Mouse (Mus musculus) liver, embryonic 11.5 days (tissue): ENCODE measurements around the gene Dnajc4. TPM values are rescaled to one million over a fixed set of nuclear protein-coding genes. Genes with fewer than 3 reads are reported as not detected.

Experiments used
- ATAC-seq: fragments of 200-750 bp; cut with Nextera tagmentation; replicated peaks from 2 replicates; pipeline ENCODE4 v1.8.0; 2017; ENCODE audit warnings: moderate number of reproducible peaks, mild to moderate bottlenecking, moderate TSS enrichment, moderate library complexity; ENCODE audit not compliant: low FRiP score
- DNase-seq: peaks from one replicate; pipeline ENCODE4 v3.0.0-alpha.2; 2017; ENCODE audit warnings: low spot score
- H3K27ac ChIP-seq: fragments of 300-500 bp; sonication (generic); 2 replicates; pipeline ENCODE4 v1.5.1; 2014; ENCODE audit warnings: mild to moderate bottlenecking, low read depth, low read length, control low read depth
- H3K27me3 ChIP-seq: fragments of 300-500 bp; sonication (generic); replicated peaks from 2 replicates; pipeline ENCODE4 v1.6.1; 2014; ENCODE audit warnings: low read length, mixed read lengths; ENCODE audit not compliant: control insufficient read depth, insufficient read depth
- H3K36me3 ChIP-seq: fragments of 300-500 bp; sonication (generic); 2 replicates; pipeline ENCODE4 v1.6.1; 2014; ENCODE audit warnings: mild to moderate bottlenecking, low read length, moderate library complexity, mixed read lengths; ENCODE audit not compliant: control insufficient read depth, insufficient read depth
- H3K4me1 ChIP-seq: fragments of 300-500 bp; sonication (generic); replicated peaks from 2 replicates; pipeline ENCODE4 v1.6.1; 2014; ENCODE audit warnings: low read length, mixed read lengths; ENCODE audit not compliant: control insufficient read depth, insufficient read depth
- H3K4me2 ChIP-seq: fragments of 300-500 bp; sonication (generic); 2 replicates; pipeline ENCODE4 v1.6.1; 2014; ENCODE audit warnings: mild to moderate bottlenecking, control low read depth, moderate library complexity
- H3K4me3 ChIP-seq: fragments of 300-500 bp; sonication (generic); 2 replicates; pipeline ENCODE4 v1.5.1; 2014; ENCODE audit warnings: low read depth, low read length, control low read depth
- H3K9ac ChIP-seq: fragments of 300-500 bp; sonication (generic); 2 replicates; pipeline ENCODE4 v1.6.1; 2014; ENCODE audit warnings: low read depth, low read length, control low read depth
- H3K9me3 ChIP-seq: fragments of 300-500 bp; sonication (generic); 2 replicates; pipeline ENCODE4 v1.6.1; 2016; ENCODE audit warnings: low read length, inconsistent platforms, mixed read lengths; ENCODE audit not compliant: control insufficient read depth
- WGBS: fragments of 180-500 bp; shearing (Covaris S2); extraction: QIAGEN DNeasy Blood & Tissue Kit; methylation state at CpG from one replicate; pipeline ENCODE4 v1.1.7; 2014; 5-methylcytosine and 5-hydroxymethylcytosine counted together
- polyA plus RNA-seq: library from polyadenylated mRNA; unstranded; fragments of >200 nt; fragmentation: Nextera tagmentation; extraction: Ambion mirVana; gene quantifications from 2 replicates; pipeline ENCODE4 v1.2.1, GENCODE M21; 2014

The Dnajc4 gene
- polyA plus RNA-seq, 1 experiment from 2014 or later, result 14.7 TPM

DNA sequence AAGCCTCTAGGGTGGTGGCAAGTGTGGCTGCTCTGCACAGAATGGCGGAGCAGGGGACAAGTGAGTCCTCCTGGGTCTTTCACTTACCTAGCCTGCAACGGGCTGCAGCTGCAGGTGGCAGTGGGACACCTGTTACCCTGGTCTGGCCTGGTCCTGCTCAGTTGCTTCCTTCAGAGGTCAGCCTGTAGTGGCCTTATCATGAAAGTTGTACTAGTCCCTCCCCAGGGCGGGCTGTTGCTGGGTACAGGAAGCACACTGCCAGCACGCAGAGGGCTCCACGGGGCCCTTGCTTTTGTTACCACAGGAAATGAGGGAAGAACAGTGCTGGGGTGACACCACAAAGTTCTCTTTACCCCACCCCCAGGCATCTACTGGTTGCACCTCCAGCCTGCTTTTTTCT lies 26.8 kb upstream of the Dnajc4 start, which contains the start of gene Fermt3:
TSS of gene Fermt3 (minus strand) at position 279 of the 400 bp plus-strand sequence.
- H3K9me3 ChIP-seq, result no peaks in the 10 kb centered on the region
- peak within 1 kb of the TSS; percentile 61 for H3K4me3 ChIP-seq
- peaks cover 41% of the 10 kb centered on the region for H3K36me3 ChIP-seq
- no peaks in the 10 kb centered on the region for H3K27me3 ChIP-seq
- peak within 1 kb of the TSS; percentile 75 for H3K4me2 ChIP-seq
- ATAC-seq, result peak; percentile 77
- peak; percentile 71 for DNase-seq
- WGBS, result 28% methylated on average over 5 of the region's 5 CpGs
- peaks cover 20% of the 10 kb centered on the region for H3K4me1 ChIP-seq
- H3K9ac ChIP-seq, result peak within 1 kb of the TSS; percentile 81
- peak within 1 kb of the TSS; percentile 88 for H3K27ac ChIP-seq

GRCm38 (mm10) chr19:7018546-7018945 lies 26.2 kb upstream of the Dnajc4 start:
- no peaks in the 10 kb centered on the region for H3K9me3 ChIP-seq
- peak overlapping the region; percentile 75 for H3K4me2 ChIP-seq
- peak overlapping the region; percentile 88 for H3K27ac ChIP-seq
- DNase-seq, result no peak
- peak overlapping the region; percentile 81 for H3K9ac ChIP-seq
- ATAC-seq, result no peak
- H3K27me3 ChIP-seq, result no peaks in the 10 kb centered on the region
- H3K4me3 ChIP-seq, result peak overlapping the region; percentile 61
- peaks cover 20% of the 10 kb centered on the region for H3K4me1 ChIP-seq
- WGBS, result 42% methylated on average over 11 of the region's 11 CpGs
- H3K36me3 ChIP-seq, result peaks cover 45% of the 10 kb centered on the region

DNA sequence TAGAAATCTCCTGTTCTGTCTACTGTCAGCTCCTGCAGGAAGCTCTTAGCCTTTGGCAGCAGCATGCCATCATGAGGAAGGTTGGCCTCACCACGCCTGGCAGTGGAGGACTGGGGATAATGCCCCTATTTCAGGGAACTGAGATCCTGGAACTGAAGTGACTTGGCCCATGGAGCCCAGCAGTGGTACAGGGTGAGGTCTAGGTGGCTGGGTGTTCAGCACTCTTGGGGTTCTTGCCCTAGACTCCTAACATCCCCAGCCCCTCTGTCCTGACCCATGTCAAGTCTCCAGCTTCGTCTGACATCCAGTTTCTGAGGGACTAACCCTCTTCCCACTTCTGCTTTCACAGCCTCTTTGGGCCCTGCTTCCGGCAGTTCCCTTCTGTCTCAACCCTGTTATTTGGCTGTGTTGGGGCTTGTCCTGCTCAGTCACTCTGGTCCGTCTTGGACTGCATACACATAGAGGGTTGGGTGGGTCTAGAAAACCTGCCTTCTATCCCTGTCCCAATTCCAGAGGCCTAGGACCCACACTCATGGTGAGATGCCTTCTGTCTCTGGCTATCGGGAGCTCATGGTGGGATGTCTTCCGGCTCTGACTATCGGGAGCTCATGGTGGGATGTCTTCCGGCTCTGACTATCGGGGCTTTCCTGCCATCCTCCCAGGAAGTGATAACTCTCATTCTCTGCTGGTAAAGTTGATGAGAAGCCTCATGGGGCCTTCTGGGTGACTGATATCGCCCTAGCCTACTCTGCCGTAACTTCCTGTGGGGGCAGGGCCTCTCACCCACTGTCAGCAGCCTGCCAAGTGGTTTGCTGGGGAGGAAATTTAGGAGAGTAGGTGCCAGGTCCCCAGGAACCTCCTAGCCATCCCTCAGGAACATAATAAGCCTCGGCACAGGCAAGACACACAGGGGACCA lies 25.4 kb upstream of the Dnajc4 start:
- H3K9ac ChIP-seq, result peak overlapping the region; percentile 81

DNA sequence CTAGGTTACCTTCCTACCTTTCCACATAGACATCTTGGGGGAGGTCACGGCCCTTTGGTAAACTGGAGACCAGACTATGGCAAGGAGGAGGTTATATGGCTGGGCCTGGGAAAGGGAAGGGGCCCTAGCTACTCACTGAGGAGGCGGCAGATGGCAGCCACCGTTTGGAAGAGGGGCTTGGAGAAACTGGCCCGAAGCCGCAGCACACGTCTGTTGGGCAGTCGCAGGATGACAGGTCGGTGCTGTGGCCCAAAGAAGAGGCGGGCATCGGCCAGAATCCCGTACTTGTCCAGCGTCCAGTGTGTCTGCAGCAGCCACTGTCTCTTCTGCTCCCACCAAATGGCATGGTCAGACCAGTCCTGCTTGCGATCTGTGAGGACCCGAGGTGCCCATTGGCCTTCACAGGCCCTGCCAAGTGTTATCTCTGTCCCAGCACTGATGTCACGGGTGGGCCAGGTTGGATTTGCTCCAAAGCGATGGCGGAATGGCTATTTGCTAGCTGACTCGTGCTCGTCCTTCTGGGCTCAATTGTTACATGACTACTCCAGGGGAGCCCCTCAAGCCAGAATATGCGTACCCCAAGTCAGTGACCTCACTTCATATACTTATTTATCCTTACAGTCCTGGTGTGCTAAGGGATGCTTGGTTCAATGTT lies 22.2 kb upstream of the Dnajc4 start:
- ATAC-seq, result no peak
- H3K4me2 ChIP-seq, result no peak overlapping the region
- no peak overlapping the region for H3K4me3 ChIP-seq
- no peaks in the 10 kb centered on the region for H3K27me3 ChIP-seq
- peaks cover 16% of the 10 kb centered on the region for H3K36me3 ChIP-seq
- no peak overlapping the region for H3K27ac ChIP-seq
- WGBS, result 91% methylated on average over 20 of the region's 20 CpGs
- H3K9me3 ChIP-seq, result no peaks in the 10 kb centered on the region
- DNase-seq, result no peak
- H3K9ac ChIP-seq, result no peak overlapping the region
- H3K4me1 ChIP-seq, result peaks cover 11% of the 10 kb centered on the region

More for the DNA sequence above, 25.4 kb upstream of the Dnajc4 start:
- Histone ChIP-seq H3K4me3 (peak overlapping the region; percentile 61), H3K4me1 (peaks cover 20% of the 10 kb centered on the region), H3K9me3 (no peaks in the 10 kb centered on the region), H3K27me3 (no peaks in the 10 kb centered on the region), H3K4me2 (peak overlapping the region; percentile 75), H3K27ac (peak overlapping the region; percentile 88), H3K36me3 (peaks cover 39% of the 10 kb centered on the region)
- ATAC-seq (peak; percentile 88), DNase-seq (peak; percentile 66)
- 42% methylated on average over 12 of the region's 12 CpGs for WGBS

DNA sequence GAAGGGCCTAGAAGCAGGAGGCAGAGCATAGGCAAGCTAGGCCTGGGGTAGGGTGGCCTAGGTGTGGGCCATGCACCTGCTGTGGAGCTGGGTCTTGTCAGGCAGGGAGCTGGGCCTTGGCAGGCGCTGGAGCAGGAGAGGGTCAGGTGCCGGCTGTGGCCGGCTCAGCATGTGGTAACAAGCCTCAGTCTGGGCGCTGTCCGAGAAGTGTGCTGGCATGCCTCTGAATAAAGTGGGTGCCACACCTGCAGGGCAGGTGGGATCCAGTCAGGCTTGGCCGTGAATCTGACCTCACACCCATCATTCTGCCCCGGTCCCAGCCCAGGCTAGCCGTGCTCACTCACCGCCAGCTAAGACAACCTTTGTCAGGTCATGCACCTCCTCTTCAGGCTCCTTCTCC lies 21.6 kb upstream of the Dnajc4 start:
- Histone ChIP-seq H3K4me3 (no peak overlapping the region), H3K36me3 (peaks cover 15% of the 10 kb centered on the region)

GRCm38 (mm10) chr19:7012426-7012825 lies 20.1 kb upstream of the Dnajc4 start:
- ATAC-seq (no peak), DNase-seq (no peak)
- H3K36me3 ChIP-seq, result peaks cover 14% of the 10 kb centered on the region

More for the DNA sequence above, 21.6 kb upstream of the Dnajc4 start:
- ATAC-seq (no peak), DNase-seq (no peak)
- no peaks in the 10 kb centered on the region for H3K27me3 ChIP-seq
- H3K4me2 ChIP-seq, result no peak overlapping the region
- 86% methylated on average over 9 of the region's 9 CpGs for WGBS
- no peak overlapping the region for H3K27ac ChIP-seq
- H3K9me3 ChIP-seq, result no peaks in the 10 kb centered on the region
- H3K9ac ChIP-seq, result no peak overlapping the region
- H3K4me1 ChIP-seq, result peaks cover 6% of the 10 kb centered on the region

DNA sequence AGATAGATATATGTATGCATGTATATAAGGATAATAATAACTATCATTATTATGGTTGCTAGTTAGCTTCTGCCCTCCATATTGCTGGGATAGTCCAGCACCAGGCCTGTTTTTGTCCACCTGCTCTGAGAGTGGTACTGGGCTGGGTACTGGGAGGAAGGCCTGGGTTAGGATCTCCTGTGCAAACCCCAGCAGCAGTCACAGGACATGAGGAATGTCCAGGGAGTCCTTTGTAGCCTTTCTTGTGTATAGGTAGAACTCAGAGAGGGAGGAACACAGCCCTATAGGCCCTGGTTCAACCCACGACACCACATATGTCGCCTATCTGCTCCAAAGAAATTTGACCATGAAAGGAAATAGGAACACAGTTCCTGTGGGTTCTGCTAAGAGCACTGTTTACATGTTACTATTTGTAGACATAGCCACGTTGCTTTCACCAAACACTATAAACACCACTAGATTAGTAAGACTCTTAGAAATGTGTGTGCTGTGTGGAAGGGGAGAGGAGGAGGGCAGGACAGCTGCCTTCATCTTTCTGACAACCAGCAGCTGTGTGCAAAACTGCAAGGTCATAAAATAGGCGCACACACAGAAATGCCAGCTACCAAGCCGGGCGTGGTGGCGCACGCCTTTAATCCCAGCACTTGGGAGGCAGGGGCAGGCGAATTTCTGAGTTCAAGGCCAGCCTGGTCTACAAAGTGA lies 14.7 kb upstream of the Dnajc4 start:
- no peak overlapping the region for H3K9ac ChIP-seq
- no peak overlapping the region for H3K4me2 ChIP-seq
- H3K4me3 ChIP-seq, result no peak overlapping the region
- no peak for ATAC-seq
- H3K4me1 ChIP-seq, result no peaks in the 10 kb centered on the region
- no peak overlapping the region for H3K27ac ChIP-seq
- DNase-seq, result no peak
- peaks cover 8% of the 10 kb centered on the region; the same call in 1 of the 2 replicates for H3K36me3 ChIP-seq
- H3K9me3 ChIP-seq, result no peaks in the 10 kb centered on the region
- 83% methylated on average over 8 of the region's 9 CpGs for WGBS
- H3K27me3 ChIP-seq, result no peaks in the 10 kb centered on the region

More at GRCm38 (mm10) chr19:7012426-7012825, 20.1 kb upstream of the Dnajc4 start:
- Histone ChIP-seq H3K27me3 (no peaks in the 10 kb centered on the region), H3K4me1 (peaks cover 2% of the 10 kb centered on the region), H3K4me3 (no peak overlapping the region), H3K9ac (no peak overlapping the region), H3K9me3 (no peaks in the 10 kb centered on the region), H3K4me2 (no peak overlapping the region), H3K27ac (no peak overlapping the region)
- 79% methylated on average over 4 of the region's 4 CpGs for WGBS

GRCm38 (mm10) chr19:6999360-7000063 lies 7.1 kb upstream of the Dnajc4 start:
- peaks cover 20% of the 10 kb centered on the region for H3K4me1 ChIP-seq
- H3K9ac ChIP-seq, result no peak overlapping the region
- H3K36me3 ChIP-seq, result peaks cover 37% of the 10 kb centered on the region
- 91% methylated on average over 19 of the region's 19 CpGs for WGBS
- ATAC-seq (no peak), DNase-seq (no peak)
- H3K4me3 ChIP-seq, result no peak overlapping the region
- H3K9me3 ChIP-seq, result no peaks in the 10 kb centered on the region
- no peak overlapping the region for H3K4me2 ChIP-seq
- no peaks in the 10 kb centered on the region for H3K27me3 ChIP-seq
- H3K27ac ChIP-seq, result no peak overlapping the region
